Mouse (Mus musculus): Measurements from ENCODE around the gene Myl7. TPM values are rescaled to one million over a fixed set of nuclear protein-coding genes. Genes with fewer than 3 reads are reported as not detected.
A peak's percentile ranks its signal among the peaks of the same experiment; 100 is the strongest.

Myl7 gene
- total and polyA plus RNA-seq, 2 experiments, result 0.64 to 0.65 TPM

DNA sequence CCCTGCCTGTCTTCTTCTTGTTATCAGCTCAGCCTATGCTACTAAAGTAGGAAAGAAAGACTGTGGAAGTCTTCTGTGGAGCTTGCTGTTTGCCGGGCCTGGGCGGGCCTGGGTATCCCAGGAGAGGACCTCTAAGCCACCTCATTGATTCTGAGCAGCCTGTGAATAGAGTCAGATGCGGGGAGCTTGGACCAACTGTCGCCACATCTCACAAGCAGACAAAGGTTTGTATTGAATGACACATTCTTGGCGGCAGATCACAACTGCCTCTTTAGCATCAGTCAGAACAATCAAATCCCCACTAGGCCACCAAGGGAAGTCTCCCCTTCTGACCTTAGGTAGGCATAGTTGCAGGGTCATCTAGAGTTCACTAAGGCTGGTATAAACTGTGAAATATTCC is 11.3 kb downstream of the Myl7 start:
- no peak for DNase-seq (ENCODE audit: extremely low read depth, low read depth, low spot score)
- H3K36me3 ChIP-seq (ENCODE audit: control insufficient read depth, insufficient read depth, low read length), result no peaks in the 10 kb centered on the region
- no peaks in the 10 kb centered on the region for H3K79me2 ChIP-seq (ENCODE audit: control insufficient read depth, insufficient read depth, low read length)
- WGBS, result 86% methylated on average over 5 of the region's 5 CpGs
- TF ChIP-seq CTCF (IDR thresholded peaks at IDR 0.05; ENCODE audit: low read depth, low read length) (no peak), POLR2A (IDR thresholded peaks at IDR 0.05; ENCODE audit: extremely low read depth, insufficient read depth, low read length) (no peak)
- H3K27me3 ChIP-seq (ENCODE audit: control insufficient read depth, insufficient read depth, low read length), result no peaks in the 10 kb centered on the region
- no peak overlapping the region for H3K27ac ChIP-seq (replicated peaks; ENCODE audit: insufficient read depth, low read depth, low read length)
- H3K4me1 ChIP-seq (ENCODE audit: control insufficient read depth, insufficient read depth, low read length), result no peaks in the 10 kb centered on the region
- no peak overlapping the region for H3K9ac ChIP-seq (ENCODE audit: low read depth, low read length)
- H3K4me3 ChIP-seq (ENCODE audit: insufficient read depth, low read depth, low read length), result no peak overlapping the region

DNA sequence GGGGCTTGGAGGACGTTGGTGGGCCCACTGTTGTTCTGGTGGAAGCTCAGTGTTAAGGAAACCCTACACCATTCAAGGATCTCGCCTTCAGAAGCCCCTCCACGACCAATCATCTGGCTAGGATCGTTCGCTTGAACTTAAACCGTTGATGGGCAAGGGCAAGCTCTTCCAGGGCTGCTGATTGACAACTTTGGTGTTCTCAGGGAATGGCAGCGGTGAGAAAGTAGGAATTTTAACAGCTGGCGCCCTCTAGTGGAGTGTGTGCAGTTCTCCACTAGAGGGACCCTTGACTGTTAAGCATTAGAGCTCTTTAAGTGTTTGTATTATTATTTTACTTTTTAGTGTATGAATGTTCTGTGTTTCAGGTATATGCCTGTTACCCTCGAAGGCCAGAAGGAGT is 12.4 kb downstream of the Myl7 start:
- TF ChIP-seq CTCF (IDR thresholded peaks at IDR 0.05; ENCODE audit: low read depth, low read length) (peak; percentile 64), POLR2A (IDR thresholded peaks at IDR 0.05; ENCODE audit: extremely low read depth, insufficient read depth, low read length) (no peak)
- 13% methylated on average over 9 of the region's 9 CpGs for WGBS

DNA sequence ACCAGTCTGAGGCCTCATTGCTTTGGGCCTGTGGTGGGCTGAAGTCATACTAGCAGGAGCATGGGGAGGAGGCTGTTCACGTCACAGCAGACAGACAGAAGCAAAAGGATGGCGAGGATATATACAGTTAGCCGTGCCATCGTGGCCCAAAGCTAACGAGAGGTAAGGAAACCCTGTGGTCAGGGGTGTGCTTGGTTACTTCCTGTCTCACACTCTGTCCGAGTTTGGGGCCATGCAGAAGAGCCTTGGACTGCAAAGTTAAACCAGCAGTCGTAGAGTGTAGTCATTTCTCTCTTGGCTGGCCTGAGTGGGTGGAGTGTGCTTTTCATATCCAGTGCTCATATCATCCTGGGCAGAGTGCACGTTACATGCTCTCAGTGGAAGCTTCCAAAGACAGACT is 16.1 kb downstream of the Myl7 start:
- WGBS, result 74% methylated on average over 8 of the region's 8 CpGs
- Histone ChIP-seq H3K27me3 (ENCODE audit: control insufficient read depth, insufficient read depth, low read length) (no peaks in the 10 kb centered on the region), H3K27ac (replicated peaks; ENCODE audit: insufficient read depth, low read depth, low read length) (no peak overlapping the region), H3K4me1 (ENCODE audit: control insufficient read depth, insufficient read depth, low read length) (no peaks in the 10 kb centered on the region), H3K9ac (ENCODE audit: low read depth, low read length) (no peak overlapping the region), H3K36me3 (ENCODE audit: control insufficient read depth, insufficient read depth, low read length) (no peaks in the 10 kb centered on the region), H3K4me3 (ENCODE audit: insufficient read depth, low read depth, low read length) (no peak overlapping the region), H3K79me2 (ENCODE audit: control insufficient read depth, insufficient read depth, low read length) (no peaks in the 10 kb centered on the region)
- DNase-seq (ENCODE audit: extremely low read depth, low read depth, low spot score), result no peak
- TF ChIP-seq POLR2A (IDR thresholded peaks at IDR 0.05; ENCODE audit: extremely low read depth, insufficient read depth, low read length) (no peak), CTCF (IDR thresholded peaks at IDR 0.05; ENCODE audit: low read depth, low read length) (no peak)

More for the DNA sequence above, 12.4 kb downstream of the Myl7 start:
- peak; percentile 48 for DNase-seq (ENCODE audit: extremely low read depth, low read depth, low spot score)
- no peaks in the 10 kb centered on the region for H3K27me3 ChIP-seq (ENCODE audit: control insufficient read depth, insufficient read depth, low read length)
- H3K27ac ChIP-seq (replicated peaks; ENCODE audit: insufficient read depth, low read depth, low read length), result no peak overlapping the region
- no peaks in the 10 kb centered on the region for H3K79me2 ChIP-seq (ENCODE audit: control insufficient read depth, insufficient read depth, low read length)
- H3K36me3 ChIP-seq (ENCODE audit: control insufficient read depth, insufficient read depth, low read length), result no peaks in the 10 kb centered on the region
- H3K4me3 ChIP-seq (ENCODE audit: insufficient read depth, low read depth, low read length), result no peak overlapping the region
- H3K9ac ChIP-seq (ENCODE audit: low read depth, low read length), result no peak overlapping the region
- no peaks in the 10 kb centered on the region for H3K4me1 ChIP-seq (ENCODE audit: control insufficient read depth, insufficient read depth, low read length)

DNA sequence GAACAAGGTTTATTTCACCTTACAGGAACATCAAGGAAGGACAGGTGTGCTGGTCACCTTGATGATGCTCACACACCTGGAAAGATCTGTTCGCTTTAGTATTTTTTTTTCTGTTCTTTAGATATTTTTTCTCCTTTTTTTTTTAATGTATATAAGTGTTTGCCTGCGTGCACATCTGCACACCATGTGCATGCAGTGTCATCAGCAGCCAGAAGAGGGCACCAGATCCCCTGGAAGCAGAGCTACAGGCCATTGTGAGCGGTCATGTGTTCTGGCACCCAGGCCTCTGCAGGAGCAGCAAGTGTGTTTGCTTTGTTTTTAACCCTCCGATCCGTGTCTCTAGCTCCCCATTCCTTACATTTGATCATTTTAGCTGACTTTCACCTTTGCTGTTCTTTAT is 18.7 kb downstream of the Myl7 start:
- Histone ChIP-seq H3K79me2 (ENCODE audit: control insufficient read depth, insufficient read depth, low read length) (no peaks in the 10 kb centered on the region), H3K36me3 (ENCODE audit: control insufficient read depth, insufficient read depth, low read length) (no peaks in the 10 kb centered on the region), H3K27ac (replicated peaks; ENCODE audit: insufficient read depth, low read depth, low read length) (no peak overlapping the region), H3K27me3 (ENCODE audit: control insufficient read depth, insufficient read depth, low read length) (no peaks in the 10 kb centered on the region), H3K4me1 (ENCODE audit: control insufficient read depth, insufficient read depth, low read length) (peaks cover 2% of the 10 kb centered on the region; the same call in 1 of the 2 replicates), H3K9ac (ENCODE audit: low read depth, low read length) (no peak overlapping the region), H3K4me3 (ENCODE audit: insufficient read depth, low read depth, low read length) (no peak overlapping the region)
- DNase-seq (ENCODE audit: extremely low read depth, low read depth, low spot score), result peak; percentile 71
- TF ChIP-seq CTCF (IDR thresholded peaks at IDR 0.05; ENCODE audit: low read depth, low read length) (peak; percentile 92), POLR2A (IDR thresholded peaks at IDR 0.05; ENCODE audit: extremely low read depth, insufficient read depth, low read length) (no peak)
- 47% methylated on average over 5 of the region's 5 CpGs for WGBS

DNA sequence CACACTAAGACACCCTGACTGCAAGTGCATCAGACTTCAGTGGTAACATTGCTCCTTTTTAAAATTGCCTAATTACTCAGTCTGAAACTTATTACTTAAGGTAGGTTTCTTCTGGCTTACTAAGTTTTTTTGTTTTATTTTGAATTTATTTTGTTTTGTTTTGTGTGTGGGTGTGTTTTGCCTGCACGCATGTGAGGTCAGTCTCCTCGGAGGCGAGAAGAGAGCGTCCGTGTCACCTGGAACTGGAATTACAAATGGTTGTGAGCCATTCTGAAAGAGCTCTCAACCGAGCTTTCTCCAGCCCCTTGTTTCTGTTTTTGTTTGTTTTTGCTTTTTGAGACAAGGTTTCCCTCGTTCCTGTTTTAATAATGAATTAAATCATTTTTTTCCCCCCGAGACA is 19.9 kb downstream of the Myl7 start:
- TF ChIP-seq POLR2A (IDR thresholded peaks at IDR 0.05; ENCODE audit: extremely low read depth, insufficient read depth, low read length) (no peak), CTCF (IDR thresholded peaks at IDR 0.05; ENCODE audit: low read depth, low read length) (no peak)
- Histone ChIP-seq H3K27ac (replicated peaks; ENCODE audit: insufficient read depth, low read depth, low read length) (peak overlapping the region; percentile 48; the same call in 1 of the 2 replicates), H3K4me3 (ENCODE audit: insufficient read depth, low read depth, low read length) (no peak overlapping the region), H3K9ac (ENCODE audit: low read depth, low read length) (no peak overlapping the region), H3K36me3 (ENCODE audit: control insufficient read depth, insufficient read depth, low read length) (no peaks in the 10 kb centered on the region), H3K4me1 (ENCODE audit: control insufficient read depth, insufficient read depth, low read length) (peaks cover 2% of the 10 kb centered on the region; the same call in 1 of the 2 replicates), H3K79me2 (ENCODE audit: control insufficient read depth, insufficient read depth, low read length) (no peaks in the 10 kb centered on the region), H3K27me3 (ENCODE audit: control insufficient read depth, insufficient read depth, low read length) (no peaks in the 10 kb centered on the region)
- 21% methylated on average over 8 of the region's 8 CpGs for WGBS
- DNase-seq (ENCODE audit: extremely low read depth, low read depth, low spot score), result no peak

DNA sequence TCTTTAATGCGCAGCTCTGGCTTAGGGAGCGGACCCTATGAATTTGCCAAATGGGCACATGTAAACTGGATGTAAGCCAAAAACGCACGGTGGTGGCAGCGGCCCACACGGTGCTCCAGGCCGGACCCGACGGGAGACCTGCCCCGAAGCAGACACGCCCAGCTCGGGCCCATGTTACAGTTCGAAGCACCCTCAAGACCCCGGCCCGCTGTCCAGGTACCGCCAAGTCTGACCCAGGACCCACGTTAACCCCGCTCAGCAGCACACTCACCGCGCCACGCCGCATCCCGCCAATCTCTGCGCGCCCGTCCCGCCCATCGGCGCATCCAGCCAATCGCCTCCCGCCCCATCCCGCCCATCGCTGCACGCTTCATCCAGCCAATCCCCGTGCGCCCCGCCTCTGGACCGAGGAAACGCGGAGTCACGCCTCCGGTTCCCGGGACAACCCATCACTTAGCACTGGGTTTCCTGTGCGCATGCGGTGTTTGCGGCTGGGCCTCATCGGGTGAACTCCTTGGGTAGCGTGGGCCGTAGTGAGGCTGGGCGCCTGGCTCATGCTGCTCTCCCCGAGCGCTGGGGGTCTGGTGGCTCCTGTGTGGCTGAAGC is 20.6 kb downstream of the Myl7 start, which contains the start of gene Pold2:
Gene Pold2 (minus strand): TSS at position 372 of the 606 bp plus-strand sequence.
- Histone ChIP-seq H3K79me2 (ENCODE audit: control insufficient read depth, insufficient read depth, low read length) (no peaks in the 10 kb centered on the region), H3K27me3 (ENCODE audit: control insufficient read depth, insufficient read depth, low read length) (no peaks in the 10 kb centered on the region), H3K4me1 (ENCODE audit: control insufficient read depth, insufficient read depth, low read length) (peaks cover 2% of the 10 kb centered on the region; the same call in 1 of the 2 replicates), H3K4me3 (ENCODE audit: insufficient read depth, low read depth, low read length) (peak within 1 kb of the TSS; percentile 69), H3K9ac (ENCODE audit: low read depth, low read length) (peak within 1 kb of the TSS; percentile 68), H3K27ac (replicated peaks; ENCODE audit: insufficient read depth, low read depth, low read length) (peak within 1 kb of the TSS; percentile 60), H3K36me3 (ENCODE audit: control insufficient read depth, insufficient read depth, low read length) (no peaks in the 10 kb centered on the region)
- WGBS, result under 1% methylated on average over 52 of the region's 52 CpGs
- peak; percentile 91 for DNase-seq (ENCODE audit: extremely low read depth, low read depth, low spot score)
- no peak for TF ChIP-seq CTCF (IDR thresholded peaks at IDR 0.05; ENCODE audit: low read depth, low read length)
- TF ChIP-seq POLR2A (IDR thresholded peaks at IDR 0.05; ENCODE audit: extremely low read depth, insufficient read depth, low read length), result peak; percentile 72
